Mouse (Mus musculus) intestine, postnatal 0 days (tissue): Measurements from ENCODE around the gene Atp5f1. TPM values are rescaled to one million over a fixed set of nuclear protein-coding genes. Genes with fewer than 3 reads are reported as not detected.
A peak's percentile ranks its signal among the peaks of the same experiment; 100 is the strongest.
"Not testable (repeated sequence)": the region's sequence is repeated elsewhere in the genome, so short reads cannot be mapped to it uniquely, and the experiment has no call there.

Source experiments
- ATAC-seq: fragments of 200-750 bp; cut with Nextera tagmentation; 2 replicates; pipeline ENCODE4 v1.8.0; 2017; ENCODE audit warnings: mild to moderate bottlenecking, moderate TSS enrichment, moderate library complexity
- H3K27ac ChIP-seq: fragments of 300-500 bp; sonication (generic); 2 replicates; pipeline ENCODE4 v1.5.1; 2014; ENCODE audit warnings: mild to moderate bottlenecking, low read depth, low read length, moderate library complexity
- H3K27me3 ChIP-seq: fragments of 300-500 bp; sonication (generic); replicated peaks from 2 replicates; pipeline ENCODE4 v1.6.1; 2014; ENCODE audit warnings: low read length, mixed read lengths; ENCODE audit not compliant: control insufficient read depth, insufficient read depth
- H3K36me3 ChIP-seq: fragments of 300-500 bp; sonication (generic); 2 replicates; pipeline ENCODE4 v1.6.1; 2014; ENCODE audit warnings: mild to moderate bottlenecking, moderate library complexity; ENCODE audit not compliant: control insufficient read depth, insufficient read depth
- H3K4me1 ChIP-seq: fragments of 300-500 bp; sonication (generic); replicated peaks from 2 replicates; pipeline ENCODE4 v1.6.1; 2014; ENCODE audit warnings: antibody characterized with exemption, low read length, mixed read lengths; ENCODE audit not compliant: control insufficient read depth, insufficient read depth
- H3K4me2 ChIP-seq: fragments of 300-500 bp; sonication (generic); replicated peaks from 2 replicates; pipeline ENCODE4 v1.6.1; 2014; ENCODE audit warnings: low read depth, mild to moderate bottlenecking, moderate library complexity
- H3K4me3 ChIP-seq: fragments of 300-500 bp; sonication (generic); 2 replicates; pipeline ENCODE4 v1.5.1; 2014; ENCODE audit warnings: low read depth, low read length
- H3K9ac ChIP-seq: fragments of 300-500 bp; sonication (generic); 2 replicates; pipeline ENCODE4 v1.6.1; 2014; ENCODE audit warnings: mild to moderate bottlenecking, low read depth, low read length
- H3K9me3 ChIP-seq: fragments of 300-500 bp; sonication (generic); 2 replicates; pipeline ENCODE4 v1.6.1; 2016; ENCODE audit warnings: mixed run types; ENCODE audit not compliant: control insufficient read depth
- CTCF ChIP-seq: sonication (generic); IDR thresholded peaks from 2 replicates; pipeline ENCODE4 v1.5.1; 2016; ENCODE audit warnings: low read depth, mild to moderate bottlenecking, control low read depth, antibody characterized with exemption, moderate library complexity
- WGBS: fragments of 180-500 bp; shearing (Covaris S2); extraction: QIAGEN DNeasy Blood & Tissue Kit; methylation state at CpG from one replicate; pipeline ENCODE4 v1.1.7; 2014; 5-methylcytosine and 5-hydroxymethylcytosine counted together
- polyA plus RNA-seq: library from polyadenylated mRNA; unstranded; fragments of >200 nt; fragmentation: Nextera tagmentation; extraction: Ambion mirVana; gene quantifications from 2 replicates; pipeline ENCODE4 v1.2.1, GENCODE M21; 2015

Atp5f1 gene
- 556 and 605 TPM in 2 replicates for polyA plus RNA-seq

DNA sequence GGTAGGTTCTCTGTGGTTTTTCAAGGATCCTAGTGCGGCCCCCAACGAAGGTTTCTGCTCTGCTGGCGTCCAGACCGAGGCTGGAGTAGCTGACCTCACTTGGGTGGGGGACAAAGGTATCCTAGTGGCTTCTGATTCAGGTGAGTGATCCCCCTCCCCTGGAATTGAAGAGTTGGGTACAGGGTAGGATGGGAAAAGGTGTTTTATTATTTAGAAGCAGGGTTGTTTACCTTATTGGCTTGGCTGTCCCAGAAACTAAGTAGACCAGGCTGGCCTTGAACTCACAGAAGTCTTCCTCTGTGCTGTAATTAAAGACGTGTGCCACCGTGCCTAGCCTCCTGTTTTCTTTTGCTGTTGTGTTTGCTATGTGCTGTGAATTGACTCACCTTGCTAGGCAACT is at the start of gene Atp5f1:
Atp5f1 (minus strand) TSS at position 101 of the 400 bp plus-strand sequence.
- Histone ChIP-seq H3K9me3 (no peaks in the 10 kb centered on the region), H3K36me3 (peaks cover 30% of the 10 kb centered on the region), H3K4me2 (peak within 1 kb of the TSS; percentile 95), H3K27ac (peak within 1 kb of the TSS; percentile 92), H3K4me3 (peak within 1 kb of the TSS; percentile 91), H3K27me3 (no peaks in the 10 kb centered on the region), H3K9ac (peak within 1 kb of the TSS; percentile 96), H3K4me1 (no peaks in the 10 kb centered on the region; the same call in 1 of the 2 replicates)
- ATAC-seq: no peak
- WGBS: 6% methylated on average over 6 of the region's 6 CpGs
- TF ChIP-seq CTCF: no peak

DNA sequence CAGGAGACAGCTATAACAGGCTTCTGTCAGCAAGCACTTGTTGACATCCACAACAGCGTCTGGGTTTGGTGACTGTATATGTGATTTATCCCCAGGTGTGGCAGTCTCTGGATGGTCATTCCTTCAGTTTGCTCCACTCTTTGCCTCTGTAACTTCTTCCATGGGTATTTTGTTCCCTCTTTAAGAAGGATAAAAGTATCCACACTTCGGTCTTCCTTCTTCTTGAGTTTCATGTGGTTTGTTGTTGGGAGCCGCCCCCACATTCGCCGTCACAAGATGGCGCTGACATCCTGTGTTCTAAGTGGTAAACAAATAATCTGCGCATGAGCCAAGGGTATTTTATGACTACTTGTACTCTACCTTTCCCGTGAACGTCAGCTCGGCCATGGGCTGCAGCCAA is 43.5 kb upstream of the Atp5f1 start:
- H3K4me3 ChIP-seq, H3K27me3 ChIP-seq, H3K9ac ChIP-seq, H3K4me2 ChIP-seq, H3K27ac ChIP-seq, H3K9me3 ChIP-seq, ATAC-seq, H3K36me3 ChIP-seq, H3K4me1 ChIP-seq: not testable (repeated sequence)
- WGBS: 66% methylated on average over 10 of the region's 10 CpGs
- TF ChIP-seq CTCF: 0 out of 2 replicates have a peak, but pooled peaks have one; percentile 11

DNA sequence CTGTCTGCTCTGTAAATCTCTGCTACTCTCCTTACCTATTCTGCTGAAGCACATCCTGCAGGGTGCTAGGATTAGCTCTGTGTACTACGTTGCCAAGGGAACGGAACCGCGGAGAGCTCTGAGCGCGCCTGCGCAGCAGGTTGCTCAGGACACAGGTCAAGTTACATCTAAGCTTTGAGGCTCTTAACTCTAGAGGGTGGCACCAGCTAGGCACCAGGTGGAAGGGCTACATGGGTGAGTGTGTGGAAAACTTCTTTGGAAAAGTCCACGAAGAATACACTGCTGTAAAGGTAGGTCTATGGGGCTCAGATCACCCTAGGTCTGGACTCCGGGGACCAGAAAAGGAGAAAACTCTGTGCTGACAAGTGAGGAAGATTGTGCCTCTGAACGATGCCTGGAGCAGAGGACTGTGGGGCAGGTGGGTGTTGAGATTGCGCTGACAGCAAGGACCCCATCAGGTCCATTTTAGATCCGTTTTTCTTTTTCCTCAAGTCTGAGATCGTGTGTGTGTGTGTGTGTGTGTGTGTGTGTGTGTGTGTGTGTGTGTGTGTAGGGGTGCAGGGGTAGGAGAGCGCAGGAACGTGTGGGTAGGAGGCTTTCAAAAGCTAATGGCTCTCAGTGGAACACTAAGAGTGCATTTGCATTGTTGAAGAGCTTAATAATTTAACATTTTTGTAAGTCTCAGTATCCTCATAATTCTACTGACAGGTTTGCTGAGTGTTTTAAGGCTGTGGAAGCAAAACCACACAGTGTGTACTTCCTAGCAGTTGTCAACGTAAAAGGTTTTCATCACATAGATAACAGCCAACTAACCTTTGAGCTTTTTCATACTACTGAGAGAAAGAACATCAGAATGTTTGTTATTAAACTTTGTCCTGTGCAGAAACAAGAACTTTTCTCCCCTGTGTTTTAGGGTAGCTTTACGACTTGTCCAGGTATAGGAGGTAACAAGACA is 41.8 kb upstream of the Atp5f1 start:
- peak overlapping the region; percentile 32 for H3K4me2 ChIP-seq
- 18% methylated on average over 17 of the region's 17 CpGs for WGBS
- no peak for TF ChIP-seq CTCF
- no peaks in the 10 kb centered on the region for H3K9me3 ChIP-seq
- no peak overlapping the region for H3K4me3 ChIP-seq
- no peaks in the 10 kb centered on the region for H3K4me1 ChIP-seq
- no peaks in the 10 kb centered on the region for H3K27me3 ChIP-seq
- H3K36me3 ChIP-seq: no peaks in the 10 kb centered on the region
- no peak overlapping the region for H3K9ac ChIP-seq
- peak; percentile 76; the same call in 1 of the 2 replicates for ATAC-seq
- H3K27ac ChIP-seq: no peak overlapping the region

DNA sequence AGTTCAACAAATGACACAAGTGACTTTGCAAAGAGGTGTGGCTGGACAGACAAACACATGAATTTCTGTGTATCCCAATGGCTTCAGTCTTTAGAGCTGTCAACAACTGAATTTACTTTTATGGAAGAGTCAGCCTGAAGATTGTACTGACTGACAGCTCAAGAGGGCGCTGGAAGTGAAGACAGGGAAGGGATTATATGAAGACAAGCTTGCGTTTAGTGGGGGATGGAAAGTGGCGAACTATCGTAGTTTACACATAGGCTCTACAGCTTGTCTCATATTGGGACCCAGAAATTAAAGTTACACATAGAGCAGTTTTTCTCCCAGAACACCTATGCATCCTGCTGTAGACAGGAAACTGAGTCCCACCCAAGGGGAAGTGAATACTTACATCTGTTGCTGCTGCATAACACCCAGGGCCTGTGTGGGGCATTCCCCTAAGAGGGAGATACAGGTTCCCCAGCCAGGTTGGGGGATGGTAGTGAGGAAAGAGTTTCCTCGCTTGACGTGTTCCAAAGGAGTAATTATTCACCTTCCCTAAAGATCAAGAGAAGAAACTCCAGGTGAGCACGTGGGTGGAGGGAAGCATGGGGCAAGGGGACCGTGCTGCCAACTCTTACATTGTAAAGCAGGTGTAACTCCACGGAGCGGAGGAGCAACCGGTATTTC is 40.9 kb upstream of the Atp5f1 start:
- no peak for TF ChIP-seq CTCF
- Histone ChIP-seq H3K4me2 (peak overlapping the region; percentile 32), H3K4me3 (no peak overlapping the region), H3K9ac (no peak overlapping the region), H3K9me3 (no peaks in the 10 kb centered on the region), H3K27me3 (no peaks in the 10 kb centered on the region), H3K4me1 (no peaks in the 10 kb centered on the region), H3K27ac (no peak overlapping the region), H3K36me3 (no peaks in the 10 kb centered on the region)
- no peak for ATAC-seq
- 18% methylated on average over 11 of the region's 11 CpGs for WGBS

DNA sequence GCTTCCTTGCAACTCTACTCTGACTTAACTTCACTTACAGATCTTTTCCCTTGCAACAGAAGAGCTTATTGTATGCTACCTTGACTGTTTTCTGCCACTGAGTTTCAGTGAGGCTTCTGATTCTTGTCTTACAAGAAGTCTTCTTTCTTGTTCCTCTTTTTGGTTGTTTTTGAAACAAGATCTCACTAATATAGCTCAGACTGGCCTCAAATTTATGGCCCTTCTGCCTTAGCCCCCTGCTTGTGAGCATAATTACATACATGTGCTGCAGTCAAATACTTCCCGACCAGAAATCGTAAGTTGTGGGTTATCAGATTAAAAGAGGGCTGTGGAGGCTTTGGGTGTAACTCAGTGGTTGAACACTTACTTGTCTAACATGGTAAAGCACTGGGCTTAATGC is 34.8 kb upstream of the Atp5f1 start:
- no peak overlapping the region for H3K4me2 ChIP-seq
- WGBS: 51% methylated on average over 2 of the region's 2 CpGs
- H3K27ac ChIP-seq: no peak overlapping the region
- no peaks in the 10 kb centered on the region for H3K4me1 ChIP-seq
- H3K36me3 ChIP-seq: no peaks in the 10 kb centered on the region
- no peak overlapping the region for H3K4me3 ChIP-seq
- no peak overlapping the region for H3K9ac ChIP-seq
- H3K9me3 ChIP-seq: no peaks in the 10 kb centered on the region
- no peak for TF ChIP-seq CTCF
- no peaks in the 10 kb centered on the region for H3K27me3 ChIP-seq
- no peak for ATAC-seq

DNA sequence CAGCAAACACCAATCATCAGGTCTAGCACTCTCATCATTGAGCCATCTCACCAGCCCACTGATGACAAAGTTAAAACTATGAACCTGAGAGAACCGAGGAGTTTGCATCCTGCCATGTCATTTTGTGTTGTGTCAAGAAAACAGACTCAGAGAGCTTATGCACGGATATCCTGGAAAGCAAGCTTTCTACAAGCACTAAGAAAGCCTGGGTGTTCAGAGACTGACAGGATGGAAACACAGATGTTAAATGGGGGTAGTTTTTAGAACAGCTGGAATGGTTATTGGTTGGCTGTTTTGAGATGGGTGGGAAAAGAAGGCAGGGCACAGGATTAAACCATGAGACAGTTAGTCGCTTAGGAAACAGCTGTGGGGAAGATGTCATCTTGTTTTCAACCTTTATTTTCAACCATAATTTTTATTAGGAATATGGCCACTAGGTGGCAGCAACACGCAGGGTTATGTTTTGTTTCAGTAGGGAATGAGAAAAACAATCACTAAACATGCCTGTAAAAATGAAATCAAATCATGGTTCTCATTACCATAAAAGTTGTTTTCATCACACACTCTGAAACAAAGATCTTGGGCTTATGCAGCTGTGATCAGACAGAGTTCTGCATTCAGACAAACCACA is 31.9 kb upstream of the Atp5f1 start:
- H3K4me3 ChIP-seq: no peak overlapping the region
- no peaks in the 10 kb centered on the region for H3K4me1 ChIP-seq
- no peak for ATAC-seq
- no peaks in the 10 kb centered on the region for H3K9me3 ChIP-seq
- no peak overlapping the region for H3K27ac ChIP-seq
- no peak overlapping the region for H3K4me2 ChIP-seq
- no peaks in the 10 kb centered on the region for H3K27me3 ChIP-seq
- 20% methylated on average over 4 of the region's 4 CpGs for WGBS
- TF ChIP-seq CTCF: peak; percentile 77
- no peaks in the 10 kb centered on the region for H3K36me3 ChIP-seq
- H3K9ac ChIP-seq: no peak overlapping the region

DNA sequence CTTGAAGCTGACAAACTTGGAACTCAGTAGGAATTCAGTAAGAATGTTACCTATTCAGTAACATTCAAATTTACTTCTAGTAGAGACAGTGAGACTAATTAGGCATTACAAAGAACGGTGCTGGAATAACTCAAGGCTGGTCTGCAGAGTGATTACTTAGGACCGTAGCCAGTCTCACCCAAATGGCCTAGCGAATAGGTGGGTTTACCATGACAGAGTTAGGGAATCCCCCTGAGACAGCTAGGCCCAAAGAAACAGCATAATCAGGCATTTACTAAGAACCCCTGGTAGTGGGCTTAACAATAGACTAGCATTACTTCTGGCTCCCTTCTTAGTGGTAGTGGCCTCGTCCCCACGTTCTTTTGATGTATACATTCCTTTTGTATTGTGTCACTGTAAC is 29.7 kb upstream of the Atp5f1 start:
- H3K4me2 ChIP-seq, H3K27me3 ChIP-seq, ATAC-seq, H3K4me1 ChIP-seq, H3K36me3 ChIP-seq, H3K9me3 ChIP-seq, H3K4me3 ChIP-seq, H3K27ac ChIP-seq, H3K9ac ChIP-seq: not testable (repeated sequence)
- 66% methylated on average over 5 of the region's 5 CpGs for WGBS
